Mouse (Mus musculus): ENCODE measurements around the gene Fam161a.
A peak's percentile ranks its signal among the peaks of the same experiment; 100 is the strongest.

The Fam161a gene

DNA sequence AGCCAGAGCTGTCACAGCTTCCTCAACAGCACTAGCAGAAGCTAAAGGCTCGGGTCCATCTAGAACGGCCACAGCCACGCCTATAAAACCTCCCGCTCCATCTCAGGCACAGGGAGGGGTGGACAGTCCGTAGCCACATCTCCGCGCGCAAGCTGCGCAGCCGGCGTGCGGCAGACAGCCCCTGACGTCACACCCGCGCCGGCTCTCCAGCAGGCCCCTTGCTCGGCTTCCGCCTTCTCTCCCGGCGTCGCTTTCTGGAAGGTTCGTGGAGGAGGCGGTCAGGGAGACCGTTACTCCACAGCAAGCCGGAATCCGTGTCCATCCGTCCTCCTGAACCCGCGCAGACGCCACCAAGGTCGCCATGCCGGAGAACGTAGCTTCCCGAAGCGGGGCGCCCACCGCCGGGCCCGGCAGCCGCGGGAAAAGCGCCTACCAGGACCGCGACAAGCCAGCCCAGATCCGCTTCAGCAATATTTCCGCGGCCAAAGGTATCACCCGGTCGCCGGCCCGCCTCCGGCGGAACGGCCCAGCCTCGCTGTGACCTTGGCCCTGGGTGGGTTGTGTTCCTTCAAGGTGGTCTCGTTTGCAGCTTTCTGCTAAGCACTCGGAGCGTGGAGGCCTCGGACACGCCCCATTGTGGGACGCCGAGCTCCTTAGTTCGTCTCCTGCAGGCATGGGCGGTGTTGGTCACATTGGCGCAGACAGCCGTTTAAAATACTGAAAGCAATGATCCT is 16.8 kb upstream of the Fam161a start, which contains the start of gene Cct4:
Gene Cct4, plus strand, starts transcription at position 127 of the 734 bp plus-strand sequence.
- peak; percentile 97 to 98 for DNase-seq (ENCODE audit: inconsistent age in 2 of 2, low spot score in 1 of 2)

DNA sequence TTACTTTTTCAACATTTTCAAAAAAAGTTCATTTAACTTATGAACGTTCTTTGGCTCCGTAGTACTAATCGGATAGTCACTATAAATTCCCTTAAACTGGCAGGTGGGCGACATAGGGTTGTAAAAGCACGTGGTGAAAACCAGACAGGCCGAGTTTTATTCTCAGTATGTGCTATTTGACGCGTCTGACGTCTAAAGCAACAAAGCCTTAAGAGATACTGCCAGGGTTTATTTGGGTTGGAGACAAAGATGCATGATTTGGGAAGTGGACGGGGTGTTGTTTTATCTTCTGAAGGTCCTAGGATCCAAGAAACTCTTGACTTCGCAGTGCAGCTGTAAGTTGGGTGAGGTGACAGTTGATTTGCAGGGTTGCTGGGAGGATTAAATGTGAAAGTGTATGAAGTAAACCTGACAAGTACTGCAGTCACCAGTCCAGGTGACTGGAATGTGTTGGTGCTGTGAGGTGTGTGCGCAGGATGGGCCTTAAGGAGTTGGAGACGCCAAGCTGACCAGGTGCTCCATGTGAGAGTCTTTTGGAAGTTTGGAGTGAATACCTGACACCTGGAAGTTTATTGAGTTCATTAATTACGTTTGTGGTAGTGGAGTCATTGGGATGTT is 16.0 kb upstream of the Fam161a start:
- peak in 1 of 2 experiments; percentile 56 for DNase-seq (ENCODE audit: inconsistent age in 2 of 2, low spot score in 1 of 2)

DNA sequence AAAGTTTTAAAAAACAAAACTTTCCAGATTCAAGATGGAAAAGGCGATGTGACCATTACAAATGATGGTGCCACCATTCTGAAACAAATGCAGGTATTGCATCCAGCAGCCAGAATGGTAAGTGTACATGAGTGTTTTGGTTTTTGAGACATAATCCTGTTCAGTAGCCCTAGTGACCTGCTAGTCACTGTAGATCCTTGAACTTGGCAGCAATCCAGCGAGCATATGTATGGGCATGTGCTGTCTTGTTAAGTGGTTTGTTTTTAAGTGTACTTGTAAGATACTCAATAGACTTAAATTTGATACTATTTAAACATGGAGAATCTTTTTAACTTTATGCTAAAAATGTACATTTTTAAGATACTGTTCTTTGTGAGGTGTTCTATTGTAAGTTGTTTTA is 13.1 kb upstream of the Fam161a start:
- no peak for DNase-seq (ENCODE audit: inconsistent age in 2 of 2, low spot score in 1 of 2)

- no peak for DNase-seq (ENCODE audit: inconsistent age in 2 of 2, low spot score in 1 of 2)
Observed at GRCm38 (mm10) chr11:22995461-22995860, 11.9 kb upstream of the Fam161a start.

- DNase-seq (ENCODE audit: inconsistent age in 2 of 2, low spot score in 1 of 2) = no peak
Observed at GRCm38 (mm10) chr11:22998308-22998707, 9.0 kb upstream of the Fam161a start.

- no peak for DNase-seq (ENCODE audit: inconsistent age in 2 of 2, low spot score in 1 of 2)
Observed at GRCm38 (mm10) chr11:23005276-23005675, 2.1 kb upstream of the Fam161a start.

GRCm38 (mm10) chr11:23007166-23007480 is 208 bp upstream of the Fam161a start:
- no peak for DNase-seq (ENCODE audit: inconsistent age in 2 of 2, low spot score in 1 of 2)

- DNase-seq (ENCODE audit: inconsistent age in 2 of 2, low spot score in 1 of 2) = peak; percentile 91 to 96
Observed at GRCm38 (mm10) chr11:23008181-23008823, 971 bp downstream of the Fam161a start.

DNA sequence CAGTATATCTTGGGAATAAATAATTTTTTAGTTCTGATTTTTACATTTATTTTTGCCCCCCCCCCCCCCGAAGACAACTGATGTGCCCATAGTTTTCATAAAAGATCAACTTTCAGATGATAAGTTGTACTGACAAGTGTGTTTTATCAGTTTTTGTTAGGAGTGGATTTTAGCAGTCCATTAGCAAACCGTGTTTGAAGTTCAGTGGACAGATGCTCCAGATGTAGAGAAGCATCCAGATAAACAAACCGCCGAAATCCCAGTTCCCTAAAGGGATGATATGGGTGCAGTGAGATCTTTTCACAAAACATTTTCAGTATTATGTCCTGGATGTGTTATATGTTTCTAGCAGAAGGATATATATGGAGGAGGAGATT is 1.5 kb downstream of the Fam161a start:
- DNase-seq (ENCODE audit: inconsistent age in 2 of 2, low spot score in 1 of 2) = no peak

DNA sequence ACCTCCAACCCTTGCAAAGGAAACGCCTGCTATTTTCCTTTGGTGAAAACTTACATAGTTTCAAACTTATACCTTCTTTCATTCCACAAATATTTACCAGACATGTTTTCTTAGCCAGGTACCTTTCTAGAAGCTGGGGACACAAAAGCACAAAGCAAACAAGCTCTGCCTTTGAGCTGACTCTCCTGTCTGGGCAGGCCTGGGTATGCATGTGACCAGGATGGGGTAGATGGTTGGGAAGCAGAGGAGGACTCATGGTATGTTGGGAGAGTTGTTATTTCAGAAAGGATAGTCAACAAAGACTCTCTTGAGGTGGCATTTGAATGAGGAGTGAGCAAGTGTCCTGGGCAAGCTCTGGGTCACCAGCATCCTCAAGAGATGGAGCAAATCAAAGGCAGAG is 5.8 kb downstream of the Fam161a start:
- DNase-seq (ENCODE audit: inconsistent age in 2 of 2, low spot score in 1 of 2) = no peak

- no peak for DNase-seq (ENCODE audit: inconsistent age in 2 of 2, low spot score in 1 of 2)
Observed at GRCm38 (mm10) chr11:23013580-23014294, 6.4 kb downstream of the Fam161a start.

- no peak for DNase-seq (ENCODE audit: inconsistent age in 2 of 2, low spot score in 1 of 2)
Observed at GRCm38 (mm10) chr11:23014996-23015395, 7.7 kb downstream of the Fam161a start.

GRCm38 (mm10) chr11:23017943-23018342 is 10.6 kb downstream of the Fam161a start:
- DNase-seq (ENCODE audit: inconsistent age in 2 of 2, low spot score in 1 of 2) = no peak

DNA sequence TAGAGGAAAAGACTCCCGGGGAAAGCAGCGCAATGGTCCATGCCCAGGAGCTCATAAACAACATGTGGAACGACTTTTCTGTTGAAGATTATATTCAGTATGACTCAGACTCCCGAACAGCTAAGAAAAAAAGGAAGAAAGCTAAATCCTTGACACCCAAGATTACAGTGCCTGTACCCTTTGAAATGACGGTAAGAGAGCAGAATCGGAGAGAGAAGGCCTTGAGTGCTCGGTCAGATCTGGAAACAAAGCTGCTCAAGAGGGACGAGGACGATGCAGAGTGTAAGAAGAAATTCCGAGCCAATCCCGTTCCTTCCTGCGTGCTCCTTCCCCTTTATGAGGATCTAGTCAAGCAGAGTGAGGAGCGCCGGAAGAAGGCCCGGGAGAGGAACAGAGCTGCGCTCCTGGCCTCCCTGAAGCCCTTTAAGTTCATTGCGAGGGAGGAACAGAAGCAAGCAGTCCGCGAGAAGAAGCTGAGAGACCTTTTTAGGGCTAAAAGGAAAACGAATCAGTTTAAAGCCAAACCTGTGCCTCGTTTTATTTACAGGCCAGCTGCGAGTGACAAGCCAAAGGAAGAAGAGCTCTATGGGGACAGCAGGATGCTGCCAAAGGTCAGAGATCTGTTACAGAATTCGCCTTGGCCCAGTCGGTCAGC is 12.9 kb downstream of the Fam161a start:
- peak; percentile 50 to 86 for DNase-seq (ENCODE audit: inconsistent age in 2 of 2, low spot score in 1 of 2)

GRCm38 (mm10) chr11:23020841-23021240 is 13.5 kb downstream of the Fam161a start:
- peak in 1 of 2 experiments; percentile 18 for DNase-seq (ENCODE audit: inconsistent age in 2 of 2, low spot score in 1 of 2)

GRCm38 (mm10) chr11:23023155-23023554 is 15.8 kb downstream of the Fam161a start:
- no peak for DNase-seq (ENCODE audit: inconsistent age in 2 of 2, low spot score in 1 of 2)

- DNase-seq (ENCODE audit: inconsistent age in 2 of 2, low spot score in 1 of 2) = no peak
Observed at GRCm38 (mm10) chr11:23024169-23024568, 16.8 kb downstream of the Fam161a start.

- no peak for DNase-seq (ENCODE audit: inconsistent age in 2 of 2, low spot score in 1 of 2)
Observed at GRCm38 (mm10) chr11:23028957-23029356, 21.6 kb downstream of the Fam161a start.

GRCm38 (mm10) chr11:23029399-23029798 is 22.1 kb downstream of the Fam161a start:
- DNase-seq (ENCODE audit: inconsistent age in 2 of 2, low spot score in 1 of 2) = no peak

- DNase-seq (ENCODE audit: inconsistent age in 2 of 2, low spot score in 1 of 2) = peak in 1 of 2 experiments; percentile 35
Observed at GRCm38 (mm10) chr11:23047252-23047651, 39.9 kb downstream of the Fam161a start.
